Mouse (Mus musculus): ENCODE results near the gene Rabgef1.
A peak's percentile ranks its signal among the peaks of the same experiment; 100 is the strongest.

GRCm38 (mm10) chr5:130149726-130150310 lies 21.8 kb upstream of the Rabgef1 start:
- no peak for TF ChIP-seq MAZ (IDR thresholded peaks at IDR 0.05; ENCODE audit: low read depth, low read length)
- TF ChIP-seq CTCF (conservative IDR thresholded peaks at IDR 0.05 in 1 of 2, IDR thresholded peaks at IDR 0.05 in 1 of 2; ENCODE audit: low read depth in 2 of 2, low read length in 2 of 2), result no peak
- no peak for TF ChIP-seq ZMIZ1 (IDR thresholded peaks at IDR 0.05; ENCODE audit: low read depth, low read length)
- no peak for TF ChIP-seq POLR2A (IDR thresholded peaks at IDR 0.05; ENCODE audit: low read depth, low read length)
- TF ChIP-seq GABPA (IDR thresholded peaks at IDR 0.05; ENCODE audit: insufficient replicate concordance, low read depth, low read length), result no peak
- TF ChIP-seq ZNF384 (IDR thresholded peaks at IDR 0.05; ENCODE audit: low read depth, low read length), result no peak
- no peak for TF ChIP-seq MAFK (IDR thresholded peaks at IDR 0.05; ENCODE audit: insufficient replicate concordance, low read length)
- TF ChIP-seq BHLHE40 (IDR thresholded peaks at IDR 0.05; ENCODE audit: low read depth, low read length), result no peak
- no peak for TF ChIP-seq EP300 (IDR thresholded peaks at IDR 0.05; ENCODE audit: low read length)
- no peak for TF ChIP-seq KAT2A (IDR thresholded peaks at IDR 0.05; ENCODE audit: insufficient replicate concordance, low read length)
- TF ChIP-seq MEF2A (IDR thresholded peaks at IDR 0.05; ENCODE audit: borderline replicate concordance, low read depth, low read length), result peak; percentile 76
- TF ChIP-seq JUND (conservative IDR thresholded peaks at IDR 0.05; ENCODE audit: low read depth, low read length), result no peak
- TF ChIP-seq HCFC1 (IDR thresholded peaks at IDR 0.05; ENCODE audit: low read depth, low read length), result no peak
